Mouse (Mus musculus) kidney, adult 18-20 months (tissue): ENCODE results near the gene Olfr1453.
"Not testable (repeated sequence)": the region's sequence is repeated elsewhere in the genome, so short reads cannot be mapped to it uniquely, and the experiment has no call there.

Source experiments
- DNase-seq: peaks from one replicate; pipeline ENCODE4 v3.0.0; 2021

Olfr1453 gene

DNA sequence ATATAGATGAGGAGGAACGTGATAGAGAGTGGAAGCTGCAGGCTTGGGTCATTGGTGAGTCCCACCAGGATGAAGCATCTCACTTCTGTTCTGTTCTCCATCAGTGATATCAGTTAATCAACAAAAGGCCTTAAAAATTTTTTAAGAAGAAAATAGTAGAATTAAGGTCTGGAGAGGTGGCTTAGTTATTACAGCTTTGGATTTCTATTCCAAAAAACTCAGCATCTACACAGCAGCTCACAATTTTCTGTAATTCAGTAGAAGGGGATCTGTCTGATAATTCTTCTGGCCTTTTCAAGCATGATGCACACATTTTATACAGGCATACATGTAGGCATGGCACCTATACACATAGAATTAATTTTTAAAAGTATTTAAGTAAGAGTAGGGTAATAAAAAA is at the start of gene Olfr1453:
Gene Olfr1453 (minus strand): TSS at position 101 of the 400 bp plus-strand sequence.
- DNase-seq, result no peak

DNA sequence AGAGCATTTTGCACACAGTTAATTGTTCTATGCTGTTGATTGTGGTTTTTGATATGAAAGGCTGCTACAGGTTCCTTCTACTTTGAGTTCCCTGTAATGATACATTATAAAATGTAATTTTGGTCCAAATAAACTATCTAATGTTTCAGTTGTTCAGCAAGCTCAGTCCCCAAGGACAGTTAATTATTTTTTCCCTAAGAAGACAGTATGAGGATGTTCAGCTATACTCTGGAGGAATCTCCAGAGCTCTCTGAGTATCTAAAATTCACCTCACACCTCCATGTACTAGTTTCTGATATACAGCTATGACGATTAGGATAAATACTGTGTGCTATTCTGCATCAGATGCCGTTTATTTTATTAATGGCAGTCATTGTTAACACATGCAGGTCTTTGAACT is 32.2 kb upstream of the Olfr1453 start, which contains the start of gene Olfr1454:
Gene Olfr1454 (plus strand): TSS at position 301 of the 400 bp plus-strand sequence.
- no peak for DNase-seq

- DNase-seq, result no peak
Measured at GRCm38 (mm10) chr19:12994714-12995113, 33.4 kb downstream of the Olfr1453 start, which contains the start of gene Olfr1451. TSS of gene Olfr1451 (plus strand) at chr19:12995014.

DNA sequence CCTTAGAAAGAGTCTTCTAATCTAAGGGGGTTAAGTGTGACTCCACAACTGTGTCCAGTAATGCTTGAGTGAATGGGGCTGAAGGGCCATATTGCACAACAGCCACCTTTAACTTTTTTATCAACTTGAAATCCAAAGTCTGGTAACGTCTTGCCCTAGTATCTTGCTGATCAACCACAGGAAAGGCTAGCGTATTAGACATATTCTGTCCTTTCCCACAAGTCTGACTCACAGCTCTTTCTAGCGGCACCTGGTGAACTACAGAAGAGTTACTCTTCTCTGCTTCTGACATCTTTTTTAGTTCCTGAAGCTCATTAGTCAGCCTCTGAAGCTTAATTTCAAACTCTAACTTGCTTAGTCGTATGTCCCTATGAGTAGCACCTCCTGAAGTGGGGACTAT is 35.8 kb downstream of the Olfr1453 start:
- not testable (repeated sequence) for DNase-seq
